Mouse (Mus musculus): ENCODE results near the gene Fcrlb. TPM values are rescaled to one million over a fixed set of nuclear protein-coding genes. Genes with fewer than 3 reads are reported as not detected.

Gene Fcrlb
- polyA plus RNA-seq (2015; fragmentation: Nextera tagmentation; extraction: Ambion mirVana): 0.32 and 0.41 TPM in 2 replicates

GRCm38 (mm10) chr1:170912891-170913615 lies at the start of gene Fcrlb:
Gene Fcrlb (minus strand): TSS chr1:170912941.
- Histone ChIP-seq H3K9me3 (replicated peaks; ENCODE audit: low read length) (no peaks in the 10 kb centered on the region), H3K36me3 (ENCODE audit: insufficient read depth, low read length) (no peaks in the 10 kb centered on the region), H3K4me1 (replicated peaks; ENCODE audit: insufficient read depth, low read length) (0 out of 2 replicates have a peak, but pooled peaks cover 4% of the 10 kb centered on the region), H3K4me2 (ENCODE audit: low read length) (no peak within 1 kb of the TSS), H3K4me3 (replicated peaks; ENCODE audit: low read depth, low read length) (no peak within 1 kb of the TSS), H3K27me3 (ENCODE audit: insufficient read depth, low read length) (peaks cover 8% of the 10 kb centered on the region; the same call in 1 of the 2 replicates), H3K9ac (ENCODE audit: low read depth, low read length) (no peak within 1 kb of the TSS), H3K27ac (no peak within 1 kb of the TSS)
- TF ChIP-seq CTCF (IDR thresholded peaks at IDR 0.05; ENCODE audit: low read depth): no peak
- DNase-seq (ENCODE audit: low spot score) (no peak), ATAC-seq (replicated peaks; ENCODE audit: low FRiP score, low read depth) (no peak)
- WGBS: 68% methylated on average over 5 of the region's 5 CpGs

GRCm38 (mm10) chr1:170962301-170962700 lies 49.6 kb upstream of the Fcrlb start:
- Histone ChIP-seq H3K27me3 (ENCODE audit: insufficient read depth, low read length) (no peaks in the 10 kb centered on the region), H3K36me3 (ENCODE audit: insufficient read depth, low read length) (no peaks in the 10 kb centered on the region), H3K4me3 (replicated peaks; ENCODE audit: low read depth, low read length) (no peak overlapping the region), H3K4me2 (ENCODE audit: low read length) (no peak overlapping the region), H3K27ac (no peak overlapping the region), H3K9me3 (replicated peaks; ENCODE audit: low read length) (no peaks in the 10 kb centered on the region), H3K9ac (ENCODE audit: low read depth, low read length) (no peak overlapping the region), H3K4me1 (replicated peaks; ENCODE audit: insufficient read depth, low read length) (0 out of 2 replicates have a peak, but pooled peaks cover 5% of the 10 kb centered on the region)
- WGBS: 49% methylated on average over 2 of the region's 2 CpGs
- TF ChIP-seq CTCF (IDR thresholded peaks at IDR 0.05; ENCODE audit: low read depth): no peak
- DNase-seq (ENCODE audit: low spot score) (peak; percentile 14), ATAC-seq (replicated peaks; ENCODE audit: low FRiP score, low read depth) (no peak)

DNA sequence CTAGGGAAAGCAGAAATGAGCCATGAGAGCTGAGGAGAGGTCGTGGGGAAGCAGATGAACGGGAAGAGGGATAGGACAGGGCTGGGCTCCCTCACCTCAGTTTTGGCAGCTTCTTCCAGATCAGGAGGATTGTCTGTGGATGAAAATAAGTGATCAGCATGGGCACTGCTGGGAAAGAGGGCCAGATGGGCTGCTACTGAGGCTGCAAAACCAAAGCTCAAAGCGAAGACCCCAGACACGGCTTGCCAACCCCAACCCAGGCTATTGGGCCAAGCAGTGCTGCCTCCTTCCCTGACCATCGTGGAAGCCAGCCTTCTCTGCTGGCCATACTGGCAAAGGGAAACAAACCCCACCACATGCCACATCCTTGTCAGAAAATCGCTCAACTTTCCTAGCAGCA lies 48.4 kb upstream of the Fcrlb start:
- Histone ChIP-seq H3K4me1 (replicated peaks; ENCODE audit: insufficient read depth, low read length) (0 out of 2 replicates have a peak, but pooled peaks cover 5% of the 10 kb centered on the region), H3K9me3 (replicated peaks; ENCODE audit: low read length) (no peaks in the 10 kb centered on the region), H3K4me2 (ENCODE audit: low read length) (no peak overlapping the region), H3K27ac (no peak overlapping the region), H3K4me3 (replicated peaks; ENCODE audit: low read depth, low read length) (no peak overlapping the region), H3K36me3 (ENCODE audit: insufficient read depth, low read length) (no peaks in the 10 kb centered on the region), H3K27me3 (ENCODE audit: insufficient read depth, low read length) (no peaks in the 10 kb centered on the region), H3K9ac (ENCODE audit: low read depth, low read length) (no peak overlapping the region)
- ATAC-seq (replicated peaks; ENCODE audit: low FRiP score, low read depth) (no peak), DNase-seq (ENCODE audit: low spot score) (no peak)
- WGBS: 85% methylated on average over 6 of the region's 6 CpGs
- no peak for TF ChIP-seq CTCF (IDR thresholded peaks at IDR 0.05; ENCODE audit: low read depth)

DNA sequence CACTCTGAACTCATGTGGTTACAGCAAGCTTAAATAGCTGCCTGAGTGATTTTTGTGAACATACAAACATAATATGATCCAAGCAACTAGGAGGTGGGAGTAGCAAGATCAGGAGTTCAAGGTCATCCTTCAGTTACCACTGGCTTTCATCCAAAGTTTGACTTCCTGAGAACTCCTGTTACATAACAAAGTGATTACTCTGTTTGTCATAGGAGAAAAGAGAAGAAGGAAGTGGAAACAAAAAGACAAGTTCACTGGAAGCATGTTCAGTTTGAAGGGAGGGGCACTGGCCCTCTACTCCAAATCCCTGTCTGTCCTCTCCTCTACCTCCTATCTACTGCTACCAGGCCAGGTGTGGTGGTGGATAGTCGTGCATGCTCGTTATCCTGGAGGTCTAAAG lies 47.0 kb upstream of the Fcrlb start:
- Histone ChIP-seq H3K4me2 (ENCODE audit: low read length) (no peak overlapping the region), H3K36me3 (ENCODE audit: insufficient read depth, low read length) (no peaks in the 10 kb centered on the region), H3K4me3 (replicated peaks; ENCODE audit: low read depth, low read length) (no peak overlapping the region), H3K9me3 (replicated peaks; ENCODE audit: low read length) (no peaks in the 10 kb centered on the region), H3K9ac (ENCODE audit: low read depth, low read length) (no peak overlapping the region), H3K27me3 (ENCODE audit: insufficient read depth, low read length) (no peaks in the 10 kb centered on the region), H3K4me1 (replicated peaks; ENCODE audit: insufficient read depth, low read length) (0 out of 2 replicates have a peak, but pooled peaks cover 5% of the 10 kb centered on the region), H3K27ac (no peak overlapping the region)
- ATAC-seq (replicated peaks; ENCODE audit: low FRiP score, low read depth) (no peak), DNase-seq (ENCODE audit: low spot score) (peak; percentile 60)
- no peak for TF ChIP-seq CTCF (IDR thresholded peaks at IDR 0.05; ENCODE audit: low read depth)
- WGBS: 40% methylated on average over 2 of the region's 2 CpGs

- Histone ChIP-seq H3K4me2 (ENCODE audit: low read length) (no peak overlapping the region), H3K36me3 (ENCODE audit: insufficient read depth, low read length) (no peaks in the 10 kb centered on the region), H3K4me3 (replicated peaks; ENCODE audit: low read depth, low read length) (no peak overlapping the region), H3K9ac (ENCODE audit: low read depth, low read length) (no peak overlapping the region), H3K27me3 (ENCODE audit: insufficient read depth, low read length) (no peaks in the 10 kb centered on the region), H3K27ac (no peak overlapping the region), H3K4me1 (replicated peaks; ENCODE audit: insufficient read depth, low read length) (0 out of 2 replicates have a peak, but pooled peaks cover 5% of the 10 kb centered on the region), H3K9me3 (replicated peaks; ENCODE audit: low read length) (no peaks in the 10 kb centered on the region)
- 61% methylated on average over 3 of the region's 3 CpGs for WGBS
- ATAC-seq (replicated peaks; ENCODE audit: low FRiP score, low read depth) (no peak), DNase-seq (ENCODE audit: low spot score) (no peak)
- no peak for TF ChIP-seq CTCF (IDR thresholded peaks at IDR 0.05; ENCODE audit: low read depth)
Observed at GRCm38 (mm10) chr1:170958225-170958624, 45.5 kb upstream of the Fcrlb start.

DNA sequence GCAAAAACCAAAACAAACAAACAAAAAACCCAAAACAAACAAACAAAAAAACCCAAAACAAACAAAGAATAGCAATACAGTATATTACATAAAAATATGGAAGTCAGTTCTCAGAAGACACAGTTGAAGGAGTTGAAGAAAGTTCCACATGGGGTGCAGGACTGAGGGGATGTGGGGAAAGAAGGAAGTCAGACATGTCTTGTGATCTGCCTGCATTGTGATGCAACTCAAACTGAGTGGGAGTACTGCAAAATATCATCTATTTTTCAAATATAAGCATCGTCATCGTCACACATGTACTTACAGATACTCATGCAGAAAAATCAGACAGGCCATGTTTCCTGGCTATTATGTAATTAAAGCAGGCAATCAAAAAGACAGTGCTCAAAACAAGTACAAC lies 40.5 kb upstream of the Fcrlb start:
- no peak for ATAC-seq (replicated peaks; ENCODE audit: low FRiP score, low read depth)
- H3K9me3 ChIP-seq (replicated peaks; ENCODE audit: low read length): no peaks in the 10 kb centered on the region
- no peak overlapping the region for H3K4me2 ChIP-seq (ENCODE audit: low read length)
- DNase-seq (ENCODE audit: low spot score): no peak
- H3K27ac ChIP-seq: no peak overlapping the region
- H3K4me3 ChIP-seq (replicated peaks; ENCODE audit: low read depth, low read length): no peak overlapping the region
- TF ChIP-seq CTCF (IDR thresholded peaks at IDR 0.05; ENCODE audit: low read depth): no peak
- H3K27me3 ChIP-seq (ENCODE audit: insufficient read depth, low read length): no peaks in the 10 kb centered on the region
- no peaks in the 10 kb centered on the region for H3K36me3 ChIP-seq (ENCODE audit: insufficient read depth, low read length)
- no peak overlapping the region for H3K9ac ChIP-seq (ENCODE audit: low read depth, low read length)
- H3K4me1 ChIP-seq (replicated peaks; ENCODE audit: insufficient read depth, low read length): no peaks in the 10 kb centered on the region
- WGBS: 81% methylated on average over 2 of the region's 2 CpGs
